Mouse (Mus musculus) liver (tissue): ENCODE measurements around the gene Pogz.
A peak's percentile ranks its signal among the peaks of the same experiment; 100 is the strongest.
"Not testable (repeated sequence)": the region's sequence is repeated elsewhere in the genome, so short reads cannot be mapped to it uniquely, and the experiment has no call there.

Source experiments
- DNase-seq: peaks from one replicate; pipeline ENCODE4 v3.0.0-alpha.2; 2020; ENCODE audit warnings: mixed read lengths

Pogz gene

GRCm38 (mm10) chr3:94835396-94835795 lies 2.0 kb upstream of the Pogz start:
- no peak for DNase-seq

- peak; percentile 71 for DNase-seq
Observed at GRCm38 (mm10) chr3:94837959-94838496, 661 bp downstream of the Pogz start.

GRCm38 (mm10) chr3:94838631-94839030 lies 1.3 kb downstream of the Pogz start:
- DNase-seq, result no peak

GRCm38 (mm10) chr3:94839101-94839500 lies 1.7 kb downstream of the Pogz start:
- DNase-seq, result no peak

- DNase-seq, result no peak
Observed at GRCm38 (mm10) chr3:94847382-94847781, 10.0 kb downstream of the Pogz start.

GRCm38 (mm10) chr3:94849338-94849737 lies 12.0 kb downstream of the Pogz start:
- peak; percentile 64 for DNase-seq

- DNase-seq, result no peak
Observed at GRCm38 (mm10) chr3:94851731-94852130, 14.4 kb downstream of the Pogz start.

GRCm38 (mm10) chr3:94852215-94852614 lies 14.8 kb downstream of the Pogz start:
- no peak for DNase-seq

- no peak for DNase-seq
Observed at GRCm38 (mm10) chr3:94859471-94859870, 22.1 kb downstream of the Pogz start.

GRCm38 (mm10) chr3:94869011-94869410 lies 31.6 kb downstream of the Pogz start:
- no peak for DNase-seq

- no peak for DNase-seq
Observed at GRCm38 (mm10) chr3:94878618-94879017, 41.3 kb downstream of the Pogz start.

GRCm38 (mm10) chr3:94881840-94882239 lies 44.5 kb downstream of the Pogz start:
- DNase-seq, result no peak

GRCm38 (mm10) chr3:94882579-94882978 lies 45.2 kb downstream of the Pogz start:
- no peak for DNase-seq

GRCm38 (mm10) chr3:94886316-94887224 lies 49.2 kb downstream of the Pogz start, which contains the start of gene Psmb4:
Psmb4 (minus strand) TSS chr3:94886961.
- DNase-seq, result peak; percentile 84

- DNase-seq, result peak; percentile 22
Observed at GRCm38 (mm10) chr3:94888595-94888994, 51.2 kb downstream of the Pogz start.

- DNase-seq, result no peak
Observed at GRCm38 (mm10) chr3:94894076-94894475, 56.7 kb downstream of the Pogz start.

- DNase-seq, result peak; percentile 64
Observed at GRCm38 (mm10) chr3:94902747-94903146, 65.4 kb downstream of the Pogz start.

- not testable (repeated sequence) for DNase-seq
Observed at GRCm38 (mm10) chr3:94904759-94905158, 67.4 kb downstream of the Pogz start.

GRCm38 (mm10) chr3:94906482-94906881 lies 69.1 kb downstream of the Pogz start:
- DNase-seq, result peak; percentile 55

GRCm38 (mm10) chr3:94911050-94911693 lies 73.8 kb downstream of the Pogz start:
- DNase-seq, result no peak

- no peak for DNase-seq
Observed at GRCm38 (mm10) chr3:94913801-94914200, 76.4 kb downstream of the Pogz start.

GRCm38 (mm10) chr3:94915903-94916741 lies 78.8 kb downstream of the Pogz start:
- no peak for DNase-seq
